Mouse (Mus musculus): ENCODE measurements around the gene Ppt1. TPM values are rescaled to one million over a fixed set of nuclear protein-coding genes. Genes with fewer than 3 reads are reported as not detected.

The Ppt1 gene
- total RNA-seq, 2 experiments from 2014 or later: 48.2 to 52.9 TPM

DNA sequence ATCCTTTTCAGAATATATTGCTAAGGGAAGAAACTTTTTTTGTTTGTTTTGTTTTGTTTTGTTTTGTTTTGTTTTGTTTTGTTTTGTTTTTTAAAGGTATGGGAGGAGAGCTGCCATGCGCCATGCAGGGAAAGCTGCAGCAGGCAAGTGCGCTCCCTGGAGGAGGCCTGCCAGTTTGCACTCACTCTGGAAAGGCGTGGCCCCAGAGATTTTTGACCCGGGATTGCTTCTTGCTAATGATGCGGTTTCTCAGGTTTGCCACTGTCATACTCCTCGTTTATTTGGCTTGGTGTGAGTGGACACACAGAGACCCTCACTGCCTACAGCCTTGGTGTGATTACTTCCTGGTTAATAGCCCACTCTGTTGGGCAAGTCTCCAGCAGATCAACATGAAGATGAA lies 66.1 kb downstream of the Ppt1 start:
- intact Hi-C loops (cut with DNase I): no loop called here
- peak; percentile 11 for DNase-seq

DNA sequence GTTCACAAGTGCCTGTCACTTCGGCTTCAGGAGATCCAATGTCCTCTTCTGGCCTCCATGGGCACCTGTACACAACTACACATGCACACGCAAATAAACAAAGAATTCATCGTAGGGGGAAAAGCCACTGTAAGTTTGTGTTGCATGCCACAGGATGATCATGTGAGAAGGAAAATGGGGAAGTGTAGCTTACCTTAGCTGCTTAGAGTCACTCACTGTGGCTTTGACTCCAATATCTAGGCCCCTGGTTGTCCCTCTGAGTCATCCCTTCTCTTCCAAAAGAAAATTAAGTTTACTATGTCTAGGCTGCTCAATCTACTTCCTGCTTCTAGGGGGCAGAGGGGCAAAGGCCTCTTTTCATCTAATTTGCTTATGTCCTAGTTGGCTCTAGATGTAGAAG lies 67.7 kb downstream of the Ppt1 start:
- no peak for DNase-seq
- intact Hi-C loops (cut with DNase I): no loop called here

DNA sequence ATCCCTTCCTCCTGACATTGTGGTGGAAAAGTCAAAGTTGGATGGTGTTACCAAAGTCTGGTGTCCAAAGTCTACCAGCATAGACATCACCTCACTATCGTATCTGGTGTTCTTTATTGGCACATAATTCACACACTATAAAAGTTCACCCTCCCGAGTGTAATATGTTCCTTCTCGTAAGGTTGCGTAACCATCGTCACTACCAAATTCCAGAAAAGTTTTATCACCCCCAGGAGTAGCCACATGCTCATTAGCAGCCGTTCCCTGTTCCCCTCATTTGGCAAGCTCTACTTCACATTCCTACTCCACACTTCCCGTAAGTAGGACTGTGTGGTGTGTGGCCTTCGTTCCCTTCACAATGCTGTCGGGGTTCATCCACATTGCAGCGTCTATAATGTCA lies 69.3 kb downstream of the Ppt1 start:
- no peak for DNase-seq
- intact Hi-C loops (cut with DNase I): no loop called here

Other genes starting within 250 kb of the Ppt1 start
- gene 9530002B09Rik, start 147.0 kb upstream of the Ppt1 start, total RNA-seq (2021): not detected
- 100 to 1,000 TPM; 174 to 186 TPM for gene Cap1, start 49.8 kb downstream of the Ppt1 start, total RNA-seq (2021)
- gene Mfsd2a, start 124.9 kb downstream of the Ppt1 start, total RNA-seq (2021): 10 to 100 TPM; 35.4 TPM
- 10 to 100 TPM; 60.5 to 66.1 TPM for gene Mycl, start 159.4 kb downstream of the Ppt1 start, total RNA-seq (2021)
- 10 to 100 TPM; 29.9 to 30.5 TPM for gene Trit1, start 180.4 kb downstream of the Ppt1 start, total RNA-seq (2021)